Mouse (Mus musculus) kidney, adult 2 months (tissue): Measurements from ENCODE around the gene Jund.

Source experiments
- CTCF ChIP-seq: fragments of 200-500 bp; conservative IDR thresholded peaks from 2 replicates; pipeline ENCODE4 v1.5.1; 2011; ENCODE audit warnings: low read depth, mild to moderate bottlenecking, control low read depth, low read length, moderate library complexity, mixed read lengths; ENCODE audit not compliant: insufficient read depth, insufficient read length
- POLR2A ChIP-seq: fragments of 200-500 bp; IDR thresholded peaks from one replicate; pipeline ENCODE4 v1.6.1; 2011; ENCODE audit warnings: low read depth, low read length, control low read depth

DNA sequence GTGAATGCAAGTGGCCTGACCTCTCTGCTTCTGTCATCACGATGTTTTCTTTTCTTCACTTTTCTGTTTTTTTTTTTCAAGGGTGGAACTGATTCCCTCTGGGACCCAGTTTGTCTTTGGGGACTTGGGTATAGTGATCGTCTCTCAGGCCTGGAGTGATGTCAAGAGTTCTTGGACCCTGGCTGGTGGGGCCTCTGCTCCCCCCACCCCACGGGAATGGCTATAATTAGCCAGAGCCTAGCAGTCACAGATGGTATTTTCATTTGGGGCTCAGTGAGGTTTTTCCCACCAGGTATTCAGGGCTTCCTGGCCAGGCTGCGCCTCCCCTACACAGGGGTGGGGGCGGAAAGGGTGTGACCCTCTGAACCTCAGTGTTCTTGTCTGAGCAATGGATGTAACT lies 42.9 kb downstream of the Jund start:
- TF ChIP-seq CTCF: no peak
- no peak for TF ChIP-seq POLR2A
